Mouse (Mus musculus) gastrocnemius, postnatal 4 days (tissue): ENCODE data around the gene Gm49388. TPM values are rescaled to one million over a fixed set of nuclear protein-coding genes. Genes with fewer than 3 reads are reported as not detected.
"Not testable (repeated sequence)": the region's sequence is repeated elsewhere in the genome, so short reads cannot be mapped to it uniquely, and the experiment has no call there.

Experiments
- DNase-seq, 2 experiments: peaks; one replicate each; pipeline ENCODE4 v3.0.0; 2021 to 2022; ENCODE audit warnings: low spot score in 2 of 2, mixed read lengths in 2 of 2
- total RNA-seq, 2 experiments: library from RNA; stranded (reverse); gene quantifications; 2 replicates each; pipeline ENCODE4 v1.2.3; 2021

Gm49388 gene
- total RNA-seq, 2 experiments from 2014 or later, result 2.8 to 4.0 TPM

DNA sequence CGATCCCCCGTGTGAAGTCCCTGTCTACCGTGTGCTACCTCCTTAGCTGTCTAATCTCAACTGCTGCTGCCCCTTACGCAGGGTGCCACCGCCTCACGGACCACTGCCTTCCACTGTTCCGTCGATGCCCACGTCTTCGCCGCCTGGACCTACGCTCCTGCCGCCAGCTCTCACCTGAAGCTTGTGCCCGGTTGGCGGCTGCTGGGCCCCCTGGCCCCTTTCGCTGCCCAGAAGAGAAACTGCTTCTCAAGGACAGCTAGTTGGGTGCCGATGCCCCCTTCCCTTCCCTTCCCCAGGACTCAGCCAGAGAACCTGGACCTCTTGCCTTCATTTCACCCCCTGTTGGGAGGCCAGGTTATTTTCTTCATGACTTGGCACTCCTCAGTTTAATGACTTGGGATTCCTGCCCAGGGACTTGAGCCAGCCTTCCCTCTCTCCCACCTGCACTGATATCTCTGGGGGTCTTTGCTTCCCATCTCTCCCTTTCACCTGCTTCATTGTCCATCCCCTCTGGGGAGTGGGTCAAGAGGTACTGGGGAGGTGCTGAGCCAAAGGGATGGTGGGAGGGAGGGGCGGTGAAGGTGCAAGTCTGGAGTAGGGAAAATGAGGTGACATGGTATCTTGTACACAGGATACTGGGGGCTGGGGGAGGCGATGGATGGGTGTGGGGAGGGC lies 17.6 kb upstream of the Gm49388 start:
- no peak for DNase-seq

DNA sequence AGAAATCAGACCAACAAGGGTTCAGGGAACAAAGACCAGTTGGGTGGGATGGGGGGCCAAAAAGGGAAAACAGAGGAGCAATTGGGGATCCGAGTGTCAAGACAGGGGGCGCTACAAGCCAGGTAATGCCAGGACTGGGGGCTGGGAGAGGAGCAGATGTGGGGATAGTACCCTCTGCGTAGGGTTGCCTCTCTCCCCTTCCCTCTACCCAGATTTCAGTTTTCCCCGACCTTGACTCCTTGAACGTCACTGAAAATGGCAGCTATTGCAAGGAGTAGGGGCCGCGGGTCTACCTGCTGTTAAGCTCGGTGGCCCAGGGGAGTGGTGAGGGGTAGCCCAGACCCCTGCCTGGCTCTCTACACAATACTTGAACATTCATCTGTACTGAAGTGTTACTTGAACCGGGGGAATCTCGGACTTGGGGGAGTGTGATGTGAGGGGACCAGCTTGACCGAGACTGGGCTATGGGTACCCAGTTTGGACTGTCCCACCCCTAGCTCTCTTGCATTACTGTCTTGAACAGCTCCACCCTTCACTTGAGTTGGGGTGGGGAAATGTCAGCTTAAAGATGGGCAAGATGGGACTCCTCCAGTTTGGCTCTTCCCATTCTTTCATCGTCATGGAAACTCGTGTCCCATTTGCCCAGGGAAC lies 16.9 kb upstream of the Gm49388 start:
- DNase-seq, result no peak

DNA sequence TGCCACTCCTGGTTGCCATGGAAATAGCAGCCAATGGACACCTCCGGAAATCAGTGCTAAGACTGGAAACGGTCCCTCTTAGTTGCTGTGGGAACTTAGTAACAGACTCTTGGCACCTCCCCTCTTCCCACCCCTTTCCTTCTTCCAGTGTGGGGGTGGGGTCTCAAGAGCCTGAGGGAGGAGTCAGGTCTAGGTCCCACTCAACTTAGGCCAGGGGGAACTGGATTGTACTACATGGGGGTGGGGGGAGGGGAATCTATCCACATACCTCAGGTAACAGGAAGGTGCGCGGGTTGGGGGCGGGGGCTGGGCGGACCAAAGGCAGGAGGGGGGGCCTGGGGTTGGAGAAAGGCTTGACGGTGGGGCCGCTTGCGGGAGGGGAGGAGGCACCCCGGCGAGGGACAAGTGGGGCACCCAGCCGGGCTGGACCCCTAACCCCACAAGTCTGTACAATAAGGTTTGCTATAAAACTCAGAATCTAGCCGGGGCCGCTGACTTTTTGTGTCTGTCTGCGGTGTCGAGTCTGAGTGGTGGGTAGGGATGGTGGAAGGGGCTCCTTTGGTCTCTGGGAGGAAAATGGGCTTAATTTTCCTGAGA lies 16.3 kb upstream of the Gm49388 start:
- peak; percentile 78 to 90 for DNase-seq

DNA sequence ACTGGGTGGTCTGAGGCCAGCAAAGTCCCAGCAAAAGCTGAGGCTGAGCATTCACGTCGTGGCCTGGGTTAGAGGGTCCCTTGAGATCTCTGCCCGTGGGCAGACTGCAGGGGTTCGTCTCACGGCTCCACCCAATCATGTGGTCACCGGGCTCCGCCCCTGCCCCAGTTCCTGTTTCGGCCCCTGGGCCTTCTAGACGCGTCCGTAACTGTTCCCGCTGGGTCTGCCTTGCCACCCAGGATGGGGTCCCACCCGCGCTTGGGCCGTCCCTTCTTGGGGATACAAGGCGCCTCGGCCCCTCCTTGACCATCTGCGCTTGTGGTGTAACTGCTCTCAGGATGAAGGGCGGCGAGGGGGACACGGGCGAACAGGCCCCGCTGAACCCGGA lies 15.8 kb upstream of the Gm49388 start, which contains the start of gene Orai3:
Gene Orai3, plus strand, starts transcription at position 165 of the 388 bp plus-strand sequence.
- peak; percentile 71 to 88 for DNase-seq

DNA sequence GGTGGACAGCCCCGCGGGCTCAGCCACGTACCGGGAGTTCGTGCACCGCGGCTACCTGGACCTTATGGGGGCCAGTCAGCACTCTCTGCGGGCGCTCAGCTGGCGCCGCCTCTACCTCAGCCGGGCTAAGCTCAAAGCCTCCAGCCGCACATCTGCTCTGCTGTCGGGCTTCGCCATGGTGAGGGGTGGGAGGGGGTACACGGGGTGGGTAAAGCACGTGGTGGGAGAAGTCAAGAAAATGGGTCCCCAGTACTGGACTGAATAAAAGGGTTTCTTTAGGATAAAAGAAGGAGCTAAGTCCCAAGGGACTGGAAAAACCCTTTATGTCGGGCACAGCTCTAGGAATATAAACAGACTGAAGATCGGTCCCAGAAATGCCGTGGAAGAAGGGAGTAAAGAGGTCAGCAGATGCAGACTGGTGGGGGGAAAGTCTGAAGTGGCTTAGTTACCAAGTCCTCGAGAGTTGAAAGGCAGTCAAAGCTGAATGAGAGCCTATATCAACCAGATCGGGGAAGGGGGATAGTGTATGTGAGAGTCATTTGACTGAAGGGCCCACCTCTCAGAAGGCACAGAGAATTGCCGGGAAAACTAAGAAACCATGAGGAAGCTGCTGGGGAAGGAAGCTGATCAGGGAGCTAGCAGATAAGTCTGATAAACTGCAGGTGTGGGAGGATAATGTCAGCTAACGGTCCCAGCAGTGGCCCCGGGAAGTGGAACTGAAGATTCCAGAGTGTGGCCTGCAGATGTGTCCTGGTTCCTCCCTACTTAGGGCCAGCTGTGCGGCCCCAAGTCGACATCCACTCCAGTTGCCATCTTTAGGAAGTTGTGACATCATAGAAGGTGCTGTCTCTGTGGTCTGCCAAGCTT lies 15.1 kb upstream of the Gm49388 start:
- DNase-seq, result no peak

DNA sequence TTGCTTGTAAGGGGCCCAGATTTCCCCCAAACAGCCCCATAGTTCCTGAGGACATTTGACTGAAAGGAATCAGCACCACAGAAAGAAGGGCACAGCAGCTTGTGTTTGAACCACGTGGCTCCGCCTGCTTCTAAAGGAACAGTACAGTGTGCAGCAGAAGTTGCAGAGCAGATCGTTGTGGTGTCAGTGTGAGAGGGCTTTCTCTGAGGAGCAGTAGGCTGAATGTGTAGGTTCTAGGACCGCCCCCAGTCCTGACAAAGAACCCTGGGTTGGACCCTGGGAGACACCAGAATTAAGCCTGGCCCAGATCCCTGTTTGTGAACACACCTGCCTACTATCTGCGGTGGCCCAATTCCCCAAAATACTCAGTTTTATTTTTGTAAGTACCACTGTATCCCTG lies 14.1 kb upstream of the Gm49388 start:
- no peak for DNase-seq

DNA sequence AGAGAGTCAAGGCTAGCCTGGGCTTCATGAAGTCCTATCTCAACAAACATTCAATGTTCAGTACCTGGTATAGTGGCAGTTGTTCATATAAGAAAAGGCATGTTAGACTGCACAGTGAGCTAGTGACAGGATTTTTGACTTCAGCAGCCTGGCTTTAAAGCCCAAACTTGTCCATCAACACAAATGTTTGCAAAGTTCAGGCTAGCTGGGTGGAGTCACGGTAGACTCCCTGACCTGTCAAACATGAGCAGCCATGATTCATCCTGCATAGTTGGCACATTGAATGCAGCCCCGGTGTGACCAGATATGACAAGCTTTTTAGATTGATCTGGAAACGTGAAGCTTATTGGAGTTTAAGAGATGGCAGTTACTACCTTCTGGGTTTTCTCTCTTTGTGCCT lies 13.3 kb upstream of the Gm49388 start:
- DNase-seq, result no peak

DNA sequence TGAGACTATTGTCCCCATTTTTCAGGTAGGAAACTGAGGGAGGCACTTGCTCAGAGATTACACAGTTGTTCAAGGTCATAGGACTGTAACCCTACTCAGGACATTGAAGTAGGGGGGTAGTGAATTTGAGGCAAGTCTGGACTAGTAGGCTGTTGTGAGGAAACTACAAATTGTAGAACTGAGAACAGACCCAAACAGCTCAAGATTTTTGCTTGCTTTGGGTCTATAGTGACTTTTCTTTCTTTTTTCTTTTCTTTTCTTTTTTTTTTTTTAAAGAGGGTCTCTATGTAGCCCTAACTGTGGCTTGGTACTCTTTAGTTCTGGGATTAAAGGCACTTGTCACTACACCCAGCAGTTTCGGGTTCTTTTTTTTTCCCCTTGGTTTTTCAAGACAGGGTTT lies 12.9 kb upstream of the Gm49388 start:
- DNase-seq, result no peak

DNA sequence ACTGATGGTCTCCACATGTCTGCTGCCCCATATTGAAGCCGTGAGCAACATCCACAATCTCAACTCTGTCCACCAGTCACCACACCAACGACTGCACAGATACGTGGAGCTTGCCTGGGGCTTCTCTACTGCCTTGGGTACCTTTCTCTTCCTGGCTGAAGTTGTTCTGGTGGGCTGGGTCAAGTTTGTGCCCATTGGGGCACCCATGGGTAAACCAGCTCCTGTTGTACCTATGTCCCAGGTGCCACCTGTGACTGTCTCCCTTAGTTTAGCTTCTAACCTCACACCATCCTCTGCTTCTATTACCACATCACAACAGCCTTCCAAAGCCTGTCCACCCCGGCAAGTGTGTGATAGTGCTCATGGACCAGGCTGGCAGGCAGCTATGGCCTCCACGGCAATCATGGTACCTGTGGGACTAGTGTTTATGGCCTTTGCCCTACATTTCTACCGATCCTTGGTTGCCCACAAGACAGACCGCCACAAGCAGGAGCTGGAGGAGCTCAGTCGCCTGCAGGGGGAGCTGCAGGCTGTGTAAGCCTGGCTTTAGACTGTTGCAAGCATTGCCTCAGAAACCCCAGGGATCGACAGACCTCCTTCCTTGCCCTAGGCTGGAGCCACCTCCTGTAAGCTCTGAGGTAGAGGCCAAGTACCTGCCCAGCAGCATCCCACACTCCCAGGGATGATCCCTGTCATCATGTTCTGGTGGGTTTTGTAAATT lies 11.6 kb upstream of the Gm49388 start:
- peak in 1 of 2 experiments; percentile 68 for DNase-seq

DNA sequence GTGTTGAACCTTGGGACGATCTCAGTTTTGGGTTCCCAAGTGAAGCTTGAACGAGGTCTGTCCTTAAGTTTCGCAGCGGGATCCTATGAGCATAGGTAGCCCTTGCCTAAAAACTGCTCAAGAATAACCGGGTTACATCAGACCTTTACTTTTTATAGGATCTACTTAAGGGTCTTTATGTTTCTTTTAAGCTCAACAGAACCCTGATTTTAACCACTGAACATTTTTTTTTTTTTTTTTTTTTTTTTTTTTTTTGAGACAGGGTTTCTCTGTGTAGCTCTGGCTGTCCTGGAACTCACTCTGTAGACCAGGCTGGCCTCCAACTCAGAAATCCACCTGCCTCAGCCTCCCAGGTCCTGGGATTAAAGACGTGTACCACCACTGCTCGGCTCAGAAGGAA lies 9.6 kb upstream of the Gm49388 start:
- not testable (repeated sequence) for DNase-seq

DNA sequence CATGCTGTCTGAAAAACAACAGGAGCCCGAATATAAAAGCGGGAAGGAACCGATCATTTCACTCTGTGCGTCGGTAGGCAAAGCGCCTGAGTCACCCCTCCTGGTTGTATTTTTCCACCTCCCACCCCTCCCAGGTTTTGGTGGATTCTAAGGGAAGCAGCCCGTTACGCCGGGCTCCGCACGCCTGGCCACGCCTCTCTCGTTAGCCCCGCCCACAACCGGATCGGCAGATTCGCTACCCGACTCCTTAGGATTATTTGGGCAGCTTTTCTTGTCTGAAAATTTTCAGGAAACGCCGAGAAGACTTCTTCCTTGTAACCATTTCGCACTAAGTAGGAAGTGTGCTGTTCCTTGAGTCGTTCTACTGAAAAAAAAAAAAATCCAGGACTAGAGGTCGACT lies 9.0 kb upstream of the Gm49388 start, which contains the start of gene Setd1a:
Gene Setd1a, plus strand, starts transcription at position 245 of the 400 bp plus-strand sequence.
- DNase-seq, result peak; percentile 77 to 90

DNA sequence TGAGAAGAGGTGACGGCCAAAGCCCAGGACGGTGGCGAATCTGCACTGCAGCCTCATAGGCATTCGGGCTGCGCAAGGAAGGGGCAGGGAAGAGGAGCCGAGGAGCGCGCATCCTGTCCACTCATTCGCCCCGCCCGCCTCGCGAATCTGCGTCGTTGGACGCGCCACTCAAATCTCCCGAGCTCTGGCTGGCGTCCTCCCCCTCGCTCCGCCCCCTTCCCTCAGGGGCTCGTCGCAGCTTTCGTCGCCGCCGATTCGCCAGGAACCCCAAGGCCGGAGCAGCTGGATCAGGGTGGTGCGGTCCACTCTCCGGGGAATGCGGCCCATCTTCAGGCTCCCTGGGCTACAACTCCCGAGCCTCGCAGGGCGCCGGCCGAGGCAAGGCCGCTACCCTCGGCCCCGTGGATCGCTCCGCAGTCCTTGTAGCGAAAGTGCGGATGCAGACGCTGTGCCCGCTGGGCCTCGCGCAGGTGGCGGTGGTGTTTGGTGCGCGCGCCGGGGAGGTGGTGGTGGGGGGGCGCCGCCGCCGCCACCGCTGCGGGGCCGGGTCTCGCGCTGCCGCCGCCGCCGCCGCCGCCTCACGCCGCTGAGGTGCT lies 8.4 kb upstream of the Gm49388 start:
- peak; percentile 96 to 98 for DNase-seq

DNA sequence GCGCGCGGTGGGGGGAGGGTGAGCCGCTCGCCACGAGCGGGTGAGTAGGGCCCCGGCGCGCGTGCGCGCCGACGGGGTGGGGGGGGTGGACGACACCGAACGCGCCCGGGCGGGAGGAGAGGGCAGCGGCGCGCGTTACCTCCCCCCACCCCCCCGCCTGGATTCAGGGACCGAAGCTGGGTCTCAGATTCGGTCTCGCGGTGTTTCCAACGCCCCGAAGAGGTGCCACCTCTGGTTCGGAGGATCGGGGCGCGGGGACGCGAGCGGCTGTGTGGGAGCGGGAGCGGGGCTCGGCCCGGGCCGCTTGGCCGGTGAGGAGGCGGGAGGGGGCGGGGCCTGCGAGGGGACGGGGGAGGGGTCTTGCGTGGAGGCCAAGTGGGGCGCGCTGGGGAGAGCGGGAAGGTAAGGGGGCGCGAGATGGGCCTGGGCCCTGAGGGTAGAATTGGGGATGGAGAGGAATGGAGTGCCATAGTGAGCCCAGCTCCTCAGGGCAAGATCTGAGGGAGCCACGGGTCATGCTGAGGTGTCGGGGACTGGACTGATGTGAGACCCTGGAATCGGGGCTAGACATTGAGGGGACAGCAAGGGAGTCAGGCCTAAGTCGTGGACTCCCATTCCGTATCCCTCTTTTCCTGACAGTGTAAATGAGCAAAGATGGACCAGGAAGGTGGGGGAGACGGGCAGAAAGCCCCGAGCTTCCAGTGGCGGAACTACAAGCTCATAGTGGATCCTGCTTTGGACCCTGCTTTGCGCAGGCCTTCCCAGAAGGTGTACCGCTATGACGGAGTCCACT lies 7.7 kb upstream of the Gm49388 start:
- peak; percentile 59 to 73 for DNase-seq

DNA sequence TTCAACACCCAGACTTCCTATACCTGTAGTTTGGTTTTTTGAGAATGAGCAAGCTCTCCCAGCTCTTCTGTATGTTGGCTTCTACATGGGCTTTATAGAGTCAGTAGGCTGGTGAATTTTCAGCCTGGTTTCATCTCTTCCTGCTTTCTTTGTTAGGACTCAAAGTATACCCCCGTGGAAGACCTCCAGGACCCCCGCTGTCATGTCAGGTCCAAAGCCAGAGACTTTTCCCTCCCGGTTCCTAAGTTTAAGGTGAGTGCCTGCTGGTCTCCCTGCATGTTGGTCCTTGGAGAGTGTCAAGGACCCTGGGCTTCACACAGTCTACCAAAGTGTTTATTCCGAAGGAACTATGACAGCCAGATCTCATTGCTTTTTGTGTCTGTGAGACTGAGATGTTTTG lies 7.1 kb upstream of the Gm49388 start:
- no peak for DNase-seq

DNA sequence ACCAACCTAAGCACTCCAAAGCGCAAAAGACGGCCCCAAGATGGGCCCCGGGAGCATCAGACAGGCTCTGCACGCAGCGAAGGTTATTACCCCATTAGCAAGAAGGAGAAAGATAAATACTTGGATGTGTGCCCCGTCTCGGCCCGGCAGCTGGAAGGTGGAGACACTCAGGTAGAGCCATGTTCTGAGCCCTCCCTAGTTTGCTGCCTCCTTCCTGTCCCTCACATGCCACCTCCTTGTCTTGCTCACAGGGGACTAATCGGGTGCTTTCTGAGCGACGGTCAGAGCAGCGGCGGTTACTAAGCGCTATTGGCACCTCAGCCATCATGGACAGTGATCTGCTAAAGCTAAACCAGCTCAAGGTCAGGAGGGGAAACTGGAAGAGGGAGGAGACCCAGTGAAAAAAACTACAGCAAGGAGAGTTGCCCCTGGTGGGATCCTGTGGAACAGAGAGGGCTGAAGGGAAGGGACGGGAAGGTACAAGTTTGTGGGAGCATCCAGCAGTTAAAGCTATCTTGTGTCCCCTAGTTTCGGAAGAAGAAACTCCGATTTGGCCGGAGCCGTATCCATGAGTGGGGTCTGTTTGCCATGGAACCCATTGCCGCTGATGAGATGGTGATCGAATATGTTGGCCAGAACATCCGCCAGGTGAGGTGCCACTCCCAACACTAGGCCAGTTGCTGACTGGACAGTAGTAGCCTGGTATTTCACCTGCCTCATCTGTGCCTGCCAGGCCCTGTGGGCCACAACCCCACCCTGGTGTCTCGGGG lies 11.9 kb downstream of the Gm49388 start:
- DNase-seq, result no peak

DNA sequence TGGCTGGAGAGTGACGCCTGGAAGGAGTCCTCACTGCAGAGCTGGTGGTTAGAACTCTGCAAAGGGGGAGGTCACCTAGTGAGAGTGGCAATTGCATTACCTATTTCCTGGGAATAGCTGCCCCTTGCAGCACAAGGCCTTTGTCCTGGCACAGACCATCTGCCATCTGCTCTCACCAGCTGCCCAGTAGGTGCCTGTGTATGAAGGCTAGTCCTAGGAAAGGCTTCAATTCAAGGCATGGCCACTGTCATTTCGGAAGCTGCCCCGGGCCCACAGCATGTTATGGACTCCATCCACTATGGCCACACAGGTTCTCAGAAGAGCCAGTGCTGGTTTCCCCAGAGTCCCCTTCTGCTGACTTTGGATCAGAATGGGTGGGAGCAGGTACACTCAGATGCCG lies 13.2 kb downstream of the Gm49388 start:
- DNase-seq, result no peak

DNA sequence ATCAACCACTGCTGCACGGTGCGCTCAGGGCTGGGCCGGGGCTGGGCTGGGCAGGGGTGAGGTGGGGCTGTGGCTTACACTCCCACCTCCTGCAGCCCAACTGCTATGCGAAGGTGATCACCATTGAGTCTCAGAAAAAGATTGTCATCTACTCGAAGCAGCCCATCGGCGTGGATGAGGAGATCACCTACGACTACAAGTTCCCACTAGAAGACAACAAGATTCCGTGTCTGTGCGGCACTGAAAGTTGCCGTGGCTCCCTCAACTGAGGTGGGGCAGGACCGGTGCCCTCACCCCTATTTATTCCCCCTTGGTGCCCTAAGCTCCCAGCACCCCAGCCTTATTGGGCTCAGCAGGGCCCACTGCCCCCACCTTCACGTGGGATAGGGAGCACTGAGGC lies 13.8 kb downstream of the Gm49388 start:
- no peak for DNase-seq

DNA sequence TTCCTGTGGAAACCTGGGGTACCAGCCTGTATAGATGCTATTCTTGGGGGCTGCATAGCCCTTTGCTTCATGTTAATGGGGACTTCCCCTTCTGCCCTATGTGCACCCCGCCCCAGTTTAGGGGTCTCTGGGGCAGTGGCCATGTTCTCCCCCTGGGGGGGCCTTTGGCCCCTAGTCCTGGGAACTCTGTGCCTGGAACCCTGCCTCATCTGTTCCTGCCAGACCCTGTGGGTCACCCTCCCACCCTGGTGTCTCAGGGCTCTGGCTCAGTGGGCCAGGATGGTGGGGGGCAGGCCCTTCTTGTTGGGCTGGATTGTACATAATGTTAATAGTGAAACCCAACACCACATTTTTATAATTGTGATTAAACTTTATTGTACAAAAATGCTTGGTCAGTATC lies 14.3 kb downstream of the Gm49388 start:
- DNase-seq, result no peak
